Mouse (Mus musculus) spleen, adult 2 months (tissue): ENCODE measurements at regions not wholly inside any gene's neighbourhood (a gene's known extent, or its start where the extent isn't known, plus 50 kb on each side); places are given as distances from the start of the nearest gene placed in this dataset.

Experiments
- DNase-seq, 2 experiments: peaks; one replicate each; pipeline versions ENCODE4 v3.0.0 to v3.0.0-alpha.2; 2012 to 2021; ENCODE audit warnings: low spot score in 2 of 2, low read depth in 1 of 2
- H3K27ac ChIP-seq: fragments of 200-500 bp; 2 replicates; pipeline ENCODE4 v1.5.1; 2012; ENCODE audit warnings: low read length, inconsistent platforms; ENCODE audit not compliant: insufficient read depth
- H3K27me3 ChIP-seq: fragments of 200-500 bp; 2 replicates; pipeline ENCODE4 v1.6.1; 2012; ENCODE audit warnings: mild to moderate bottlenecking, moderate library complexity, low read length, inconsistent platforms; ENCODE audit not compliant: control insufficient read depth, insufficient read depth
- H3K36me3 ChIP-seq: fragments of 200-500 bp; 2 replicates; pipeline ENCODE4 v1.6.1; 2012; ENCODE audit warnings: mild to moderate bottlenecking, low read length, inconsistent platforms; ENCODE audit not compliant: control insufficient read depth, insufficient read depth
- H3K4me1 ChIP-seq: fragments of 200-500 bp; 2 replicates; pipeline ENCODE4 v1.6.1; 2011; ENCODE audit warnings: inconsistent platforms; ENCODE audit not compliant: control insufficient read depth, insufficient read depth, insufficient read length
- H3K4me3 ChIP-seq: fragments of 200-500 bp; 2 replicates; pipeline ENCODE4 v1.5.1; 2011; ENCODE audit warnings: mild to moderate bottlenecking, inconsistent platforms; ENCODE audit not compliant: insufficient read depth, insufficient read length; ENCODE audit errors: extremely low read depth
- CTCF ChIP-seq: fragments of 200-500 bp; IDR thresholded peaks from 2 replicates; pipeline ENCODE4 v1.5.1; 2011; ENCODE audit warnings: mild to moderate bottlenecking, inconsistent platforms; ENCODE audit not compliant: insufficient read depth, insufficient read length, insufficient replicate concordance; ENCODE audit errors: extremely low read depth
- POLR2A ChIP-seq: fragments of 200-500 bp; IDR thresholded peaks from 2 replicates; pipeline ENCODE4 v1.6.1; 2011; ENCODE audit warnings: low read depth, low read length, inconsistent platforms
- WGBS: fragments of 180-500 bp; shearing (Covaris S2); methylation state at CpG from one replicate; pipeline ENCODE4 v1.1.7; 2018; 5-methylcytosine and 5-hydroxymethylcytosine counted together

DNA sequence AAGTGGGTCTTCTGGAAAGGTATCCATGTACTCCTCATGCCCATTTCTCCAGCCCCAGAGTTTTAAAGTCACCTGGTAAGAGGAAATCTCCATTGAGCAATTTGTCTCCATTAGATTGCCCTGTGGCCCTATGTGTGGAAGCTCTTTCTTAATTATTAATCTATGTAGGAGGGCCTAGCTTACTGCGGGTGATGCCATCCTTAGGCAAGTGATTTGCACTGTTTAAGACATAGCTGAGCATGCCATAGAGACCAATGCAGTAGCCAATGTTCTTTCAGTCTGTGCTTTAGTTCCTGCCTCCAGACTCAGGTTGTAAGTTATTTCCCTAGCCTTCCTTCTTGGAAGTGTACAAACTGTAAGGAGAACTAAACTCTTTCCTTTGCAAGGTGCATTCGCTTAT, 661.0 kb downstream of the Hdgfl1 start:
- no peak overlapping the region for H3K4me3 ChIP-seq
- no peak for TF ChIP-seq CTCF
- no peak for TF ChIP-seq POLR2A
- H3K4me1 ChIP-seq, result no peaks in the 10 kb centered on the region
- no peak overlapping the region for H3K27ac ChIP-seq
- WGBS, result 92% methylated on average over 2 of the region's 2 CpGs
- no peaks in the 10 kb centered on the region for H3K27me3 ChIP-seq
- H3K36me3 ChIP-seq, result no peaks in the 10 kb centered on the region
- DNase-seq, result no peak

DNA sequence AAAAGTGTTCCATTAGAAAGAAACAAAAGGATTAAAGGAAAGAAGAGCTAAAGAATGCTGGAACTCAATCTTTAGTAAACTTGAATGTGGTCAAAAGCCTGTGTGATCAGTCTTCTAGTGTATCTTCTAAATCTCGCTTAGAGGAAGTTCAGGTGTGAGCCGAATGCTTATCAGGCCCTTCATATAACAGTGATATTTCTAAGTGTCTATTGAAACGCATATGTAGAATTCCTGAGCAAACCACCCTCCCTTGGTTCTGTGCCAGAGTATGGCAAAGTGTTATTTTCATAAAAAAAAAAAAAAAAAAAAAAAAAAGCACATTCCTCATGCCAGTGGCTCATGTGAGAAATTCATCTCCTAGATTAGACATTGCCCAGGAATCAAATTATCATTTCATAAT, 681.2 kb downstream of the Hdgfl1 start:
- DNase-seq, result no peak
- Histone ChIP-seq H3K27me3 (no peaks in the 10 kb centered on the region), H3K36me3 (no peaks in the 10 kb centered on the region), H3K4me3 (no peak overlapping the region), H3K4me1 (no peaks in the 10 kb centered on the region), H3K27ac (no peak overlapping the region)
- no peak for TF ChIP-seq POLR2A
- TF ChIP-seq CTCF, result no peak
- WGBS, result 81% methylated on average over 3 of the region's 3 CpGs

DNA sequence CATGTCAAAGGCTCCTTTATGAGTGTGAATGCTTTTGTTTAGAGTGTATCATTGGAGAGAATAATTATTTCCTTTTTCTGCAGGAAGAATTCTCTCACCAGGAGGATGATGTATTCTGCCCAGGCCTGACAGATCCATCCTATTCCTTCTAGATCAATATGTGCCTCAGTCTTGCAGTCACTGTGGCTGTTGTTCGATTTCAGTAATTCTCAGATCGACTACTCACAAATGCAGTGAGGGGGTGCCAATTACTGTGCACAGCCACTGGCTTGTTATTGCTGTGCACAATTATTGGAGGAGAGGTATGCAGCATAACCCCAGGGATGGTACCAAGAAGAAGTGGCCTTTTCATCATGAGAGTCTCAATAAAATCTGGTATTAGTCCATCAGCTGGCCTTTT, 689.2 kb downstream of the Hdgfl1 start:
- H3K4me1 ChIP-seq, result no peaks in the 10 kb centered on the region
- no peaks in the 10 kb centered on the region for H3K27me3 ChIP-seq
- 85% methylated on average over 2 of the region's 2 CpGs for WGBS
- TF ChIP-seq CTCF (no peak), POLR2A (no peak)
- no peak overlapping the region for H3K4me3 ChIP-seq
- no peak for DNase-seq
- no peak overlapping the region for H3K27ac ChIP-seq
- H3K36me3 ChIP-seq, result no peaks in the 10 kb centered on the region

DNA sequence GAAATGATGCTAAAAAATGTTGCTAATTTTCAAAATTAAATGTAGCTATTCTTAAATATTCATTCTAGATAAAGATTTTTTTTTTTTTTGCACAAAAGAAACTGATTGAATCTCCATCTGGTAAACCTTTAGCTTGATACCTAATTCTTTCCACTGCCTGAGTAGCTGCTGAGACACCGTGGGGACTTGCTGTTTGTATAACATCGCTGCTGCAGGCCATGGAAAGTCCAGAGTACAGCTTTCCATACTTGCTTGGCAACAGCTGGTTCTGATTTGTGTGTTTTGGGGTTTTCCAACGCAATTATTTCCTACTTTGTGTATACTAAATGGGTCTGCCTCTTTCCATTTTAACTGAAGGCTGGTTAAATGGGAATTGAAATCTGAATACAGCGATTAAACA, 689.7 kb downstream of the Hdgfl1 start:
- TF ChIP-seq POLR2A (no peak), CTCF (no peak)
- no peak for DNase-seq
- no peak overlapping the region for H3K27ac ChIP-seq
- H3K36me3 ChIP-seq, result no peaks in the 10 kb centered on the region
- no peak overlapping the region for H3K4me3 ChIP-seq
- no peaks in the 10 kb centered on the region for H3K27me3 ChIP-seq
- 74% methylated on average over 4 of the region's 4 CpGs for WGBS
- no peaks in the 10 kb centered on the region for H3K4me1 ChIP-seq

DNA sequence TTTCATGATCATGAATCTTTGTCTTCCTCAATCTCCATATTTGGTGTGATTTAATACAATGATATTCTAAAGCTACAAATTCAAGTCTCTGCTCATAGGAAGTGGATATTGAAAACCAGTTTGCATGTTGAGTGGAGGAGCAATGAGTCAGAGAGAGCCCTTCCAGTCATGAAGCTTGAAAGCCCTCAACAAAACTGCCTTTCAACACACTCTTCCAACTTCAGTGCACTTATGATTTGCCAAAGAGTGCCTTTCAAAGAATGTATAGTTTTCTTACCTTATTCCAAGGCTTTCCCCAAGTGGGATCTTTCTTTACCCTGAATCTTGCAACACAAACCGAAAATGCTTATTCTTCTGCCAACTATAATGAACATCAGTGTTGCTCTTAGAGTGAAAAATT, 690.6 kb downstream of the Hdgfl1 start:
- Histone ChIP-seq H3K27me3 (no peaks in the 10 kb centered on the region), H3K27ac (no peak overlapping the region), H3K4me1 (no peaks in the 10 kb centered on the region), H3K36me3 (no peaks in the 10 kb centered on the region), H3K4me3 (no peak overlapping the region)
- no peak for TF ChIP-seq POLR2A
- TF ChIP-seq CTCF, result no peak
- 68% methylated on average over 1 of the region's 1 CpGs for WGBS
- no peak for DNase-seq

DNA sequence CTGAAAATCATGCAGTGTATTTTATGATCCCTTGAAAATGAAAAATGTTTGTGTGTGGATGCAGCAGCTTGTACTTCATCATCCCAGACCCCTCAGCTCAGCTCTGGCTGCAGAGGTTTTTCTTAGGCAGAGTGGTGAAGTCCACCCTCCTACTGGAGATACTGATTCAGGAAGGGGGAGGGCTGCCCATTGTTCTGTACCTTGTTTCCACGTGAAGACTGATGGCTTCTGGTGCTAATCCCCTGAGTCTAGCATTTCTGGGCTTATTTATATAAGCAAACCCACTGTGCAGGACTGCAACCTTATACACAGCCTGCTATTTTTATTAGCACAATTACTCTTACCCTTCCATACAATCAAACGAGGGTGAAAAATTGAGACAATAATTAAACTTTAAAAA, 708.6 kb downstream of the Hdgfl1 start:
- TF ChIP-seq POLR2A, result no peak
- TF ChIP-seq CTCF, result no peak
- Histone ChIP-seq H3K36me3 (no peaks in the 10 kb centered on the region), H3K27me3 (no peaks in the 10 kb centered on the region), H3K4me3 (no peak overlapping the region), H3K27ac (no peak overlapping the region), H3K4me1 (no peaks in the 10 kb centered on the region)
- no peak for DNase-seq
- WGBS, result 29% methylated on average over 2 of the region's 2 CpGs

DNA sequence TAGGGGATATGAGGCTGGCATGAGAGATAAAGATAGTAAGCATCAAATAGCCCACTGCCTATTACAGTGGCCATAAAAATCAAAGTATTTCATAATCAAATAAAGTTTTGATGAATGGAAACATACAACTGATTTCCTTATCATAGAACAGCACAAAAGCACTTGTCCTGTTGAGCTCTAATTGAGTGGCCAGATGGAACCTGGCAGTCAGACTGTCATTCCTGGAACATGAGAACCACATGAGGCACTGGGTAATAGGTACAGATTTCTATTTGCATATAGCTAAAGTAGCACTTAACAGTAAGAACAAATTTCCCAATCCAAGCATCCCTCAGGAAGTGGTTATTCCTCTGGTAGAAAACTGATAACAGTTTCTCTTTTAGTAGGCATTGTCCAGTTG, 732.3 kb downstream of the Hdgfl1 start:
- TF ChIP-seq POLR2A (no peak), CTCF (no peak)
- Histone ChIP-seq H3K27ac (no peak overlapping the region), H3K36me3 (no peaks in the 10 kb centered on the region), H3K4me1 (no peaks in the 10 kb centered on the region), H3K27me3 (no peaks in the 10 kb centered on the region), H3K4me3 (no peak overlapping the region)
- no peak for DNase-seq
